Mouse (Mus musculus) left cerebral cortex, adult 18-20 months (tissue): ENCODE measurements around the gene Rgs9. TPM values are rescaled to one million over a fixed set of nuclear protein-coding genes. Genes with fewer than 3 reads are reported as not detected.
A peak's percentile ranks its signal among the peaks of the same experiment; 100 is the strongest.
"Not testable (repeated sequence)": the region's sequence is repeated elsewhere in the genome, so short reads cannot be mapped to it uniquely, and the experiment has no call there.

ENCODE experiments used
- DNase-seq, 2 experiments: peaks; one replicate each; pipeline ENCODE4 v3.0.0; 2021 to 2022; ENCODE audit warnings: low spot score in 2 of 2, mixed read lengths in 1 of 2
- total RNA-seq, 2 experiments: library from RNA; stranded (reverse); gene quantifications; 2 replicates each; pipeline ENCODE4 v1.2.3; 2021

Gene Rgs9
- total RNA-seq, 2 experiments from 2014 or later: 35.8 to 56.5 TPM

DNA sequence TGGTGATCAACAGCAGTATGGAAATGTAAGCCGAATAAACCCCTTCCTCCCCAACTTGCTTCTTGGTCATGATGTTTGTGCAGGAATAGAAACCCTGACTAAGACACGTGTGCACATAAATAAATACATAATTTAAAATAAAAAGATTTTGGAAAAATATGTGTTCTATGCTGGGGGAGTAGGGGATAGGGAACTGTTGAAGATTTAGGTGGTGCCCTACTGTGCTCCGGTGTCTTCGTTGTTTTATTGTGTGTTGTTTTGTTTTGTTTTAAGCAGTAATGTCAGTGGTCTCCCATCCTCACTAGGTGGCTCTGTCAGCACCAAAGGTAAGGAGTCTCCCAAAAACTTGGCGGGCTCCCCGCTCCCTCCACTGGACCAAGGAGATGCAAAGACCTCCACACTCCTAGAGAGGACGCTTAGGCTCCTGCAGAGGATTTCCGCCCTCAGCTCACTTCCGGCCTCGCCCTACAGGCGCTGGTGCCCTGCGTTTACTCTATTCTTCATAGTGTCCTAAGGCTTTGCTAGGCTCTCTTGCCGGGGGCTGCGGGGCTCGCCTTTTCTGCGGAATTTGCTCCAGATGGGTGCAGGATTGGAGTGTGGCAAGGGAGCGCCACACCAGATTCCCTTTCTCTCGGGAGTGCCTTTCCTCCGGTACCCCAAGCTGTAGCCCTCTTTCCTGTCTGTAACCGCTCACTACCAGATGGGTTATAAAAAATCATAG is 14.1 kb upstream of the Rgs9 start:
- peak; percentile 73 to 82 for DNase-seq

- DNase-seq: no peak
Observed at GRCm38 (mm10) chr11:109305680-109306079, 7.8 kb upstream of the Rgs9 start.

DNA sequence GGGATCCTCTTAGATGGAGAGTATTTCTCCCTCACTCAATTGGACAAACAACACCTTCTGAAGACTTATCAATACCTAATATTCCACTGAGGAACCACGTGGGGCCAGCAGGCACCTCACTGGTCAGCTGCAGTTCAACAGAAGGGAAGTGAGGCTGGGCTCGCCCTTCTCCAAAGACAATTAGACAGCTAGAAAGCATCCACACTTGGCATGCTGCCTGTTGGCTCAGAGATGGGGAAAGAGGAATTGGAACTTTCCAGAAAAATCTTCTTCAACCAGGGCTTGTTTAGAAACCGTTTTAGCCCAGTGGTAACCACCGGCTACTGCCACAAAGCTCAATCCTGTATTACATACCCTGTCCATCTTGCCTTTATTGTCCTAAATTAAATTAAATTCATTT is 4.4 kb upstream of the Rgs9 start:
- DNase-seq: no peak

DNA sequence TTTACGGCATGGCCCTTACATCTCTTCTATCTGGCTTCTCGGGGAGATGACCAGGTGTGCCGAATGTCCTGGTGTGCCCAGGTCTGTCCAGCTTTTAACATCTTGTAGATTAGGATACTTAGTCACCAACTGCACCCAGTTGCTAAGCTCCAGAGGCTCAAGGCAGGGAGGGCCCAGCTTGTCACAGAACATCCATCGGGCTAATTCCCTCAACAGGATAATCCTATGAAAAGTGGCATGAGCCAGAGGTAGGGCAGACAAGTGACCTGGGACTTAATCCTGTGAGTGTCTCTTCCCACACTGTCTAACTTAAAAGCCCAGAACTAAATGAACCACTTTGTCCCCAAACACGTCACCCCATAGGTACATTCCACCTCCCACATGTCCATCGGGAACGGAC is 898 bp downstream of the Rgs9 start:
- no peak for DNase-seq

- DNase-seq: no peak
Observed at GRCm38 (mm10) chr11:109292056-109292455, 5.9 kb downstream of the Rgs9 start.

DNA sequence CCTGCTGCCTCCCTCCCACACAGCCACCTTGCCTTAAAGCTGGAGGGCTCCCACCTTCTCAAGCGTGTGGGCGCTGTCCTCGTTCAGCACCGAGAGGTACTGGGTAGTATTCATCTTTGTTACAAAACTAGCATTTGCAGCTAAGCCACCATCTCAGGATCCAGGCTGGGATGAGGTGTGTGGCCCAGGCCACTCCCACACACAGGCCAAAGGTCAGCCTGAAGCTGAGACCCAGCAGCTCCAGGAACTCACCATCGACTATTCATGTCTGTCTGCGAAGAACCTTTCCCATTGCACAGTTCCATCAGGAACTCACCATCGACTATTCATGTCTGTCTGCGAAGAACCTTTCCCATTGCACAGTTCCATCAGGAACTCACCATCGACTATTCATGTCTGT is 8.6 kb downstream of the Rgs9 start:
- DNase-seq: not testable (repeated sequence)

DNA sequence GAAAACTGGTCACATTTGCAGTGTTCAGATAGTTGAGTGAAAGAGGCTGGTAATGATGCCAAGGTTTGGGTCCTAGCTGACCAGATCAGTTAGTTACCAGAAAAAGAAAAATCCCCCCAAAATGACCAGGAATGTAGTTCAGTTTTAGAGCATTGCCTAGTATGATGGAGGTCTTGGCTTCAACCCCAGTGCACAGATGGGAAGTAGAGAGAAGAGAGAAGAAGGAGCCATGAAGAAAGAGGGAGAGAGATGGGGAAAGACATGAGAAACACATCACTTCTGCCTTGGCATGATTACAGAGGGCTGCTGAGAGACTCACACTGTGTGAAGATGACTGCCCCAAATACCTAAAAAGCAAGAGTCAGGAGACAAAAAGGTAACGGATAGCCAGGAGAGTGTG is 13.1 kb downstream of the Rgs9 start:
- DNase-seq: no peak

GRCm38 (mm10) chr11:109278186-109278585 is 19.7 kb downstream of the Rgs9 start:
- peak in 1 of 2 experiments; percentile 20 for DNase-seq

GRCm38 (mm10) chr11:109271399-109271798 is 26.5 kb downstream of the Rgs9 start:
- no peak for DNase-seq

DNA sequence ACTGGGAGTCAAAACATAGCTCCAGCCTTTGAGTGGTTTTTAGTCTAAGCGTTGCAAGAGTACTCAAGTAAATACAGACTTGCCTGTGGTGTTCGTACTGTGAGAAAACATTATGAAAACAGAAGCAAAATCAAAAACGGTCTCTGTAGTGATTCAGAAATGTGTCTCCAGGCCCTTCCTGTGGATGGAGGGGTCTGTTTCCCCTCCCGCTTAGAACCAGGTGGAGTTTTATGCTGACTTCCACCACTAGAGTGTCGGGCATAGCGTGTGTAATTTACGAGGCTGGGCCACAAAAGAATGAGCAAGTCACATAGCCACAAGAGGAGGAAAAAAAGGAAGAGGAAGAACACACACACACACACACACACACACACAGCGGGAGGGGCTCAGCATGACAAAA is 27.6 kb downstream of the Rgs9 start:
- no peak for DNase-seq

- DNase-seq: no peak
Observed at GRCm38 (mm10) chr11:109269662-109270341, 28.1 kb downstream of the Rgs9 start.

GRCm38 (mm10) chr11:109269283-109269661 is 28.7 kb downstream of the Rgs9 start:
- no peak for DNase-seq

GRCm38 (mm10) chr11:109266161-109266910 is 31.6 kb downstream of the Rgs9 start:
- DNase-seq: peak in 1 of 2 experiments; percentile 36

GRCm38 (mm10) chr11:109264159-109264768 is 33.7 kb downstream of the Rgs9 start:
- DNase-seq: peak; percentile 29 to 54

DNA sequence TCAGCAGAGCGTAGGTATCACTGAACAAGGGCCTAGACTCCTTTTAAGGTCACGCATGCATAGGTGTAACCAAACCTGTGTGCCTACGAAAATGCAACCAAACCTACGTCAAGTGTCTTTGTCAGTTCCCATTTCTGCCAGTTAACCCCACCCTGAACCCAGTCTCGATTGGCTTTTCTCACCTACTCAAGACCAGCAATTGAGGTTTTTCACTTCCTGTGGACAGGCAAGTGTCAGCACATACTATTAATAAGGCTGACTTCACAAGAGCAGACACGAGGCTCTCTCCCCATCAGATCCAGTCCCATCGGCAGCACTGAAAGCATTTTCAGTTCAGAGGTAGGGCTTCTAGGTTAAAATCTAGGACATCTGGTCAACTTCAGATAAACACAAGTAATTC is 37.4 kb downstream of the Rgs9 start:
- no peak for DNase-seq

DNA sequence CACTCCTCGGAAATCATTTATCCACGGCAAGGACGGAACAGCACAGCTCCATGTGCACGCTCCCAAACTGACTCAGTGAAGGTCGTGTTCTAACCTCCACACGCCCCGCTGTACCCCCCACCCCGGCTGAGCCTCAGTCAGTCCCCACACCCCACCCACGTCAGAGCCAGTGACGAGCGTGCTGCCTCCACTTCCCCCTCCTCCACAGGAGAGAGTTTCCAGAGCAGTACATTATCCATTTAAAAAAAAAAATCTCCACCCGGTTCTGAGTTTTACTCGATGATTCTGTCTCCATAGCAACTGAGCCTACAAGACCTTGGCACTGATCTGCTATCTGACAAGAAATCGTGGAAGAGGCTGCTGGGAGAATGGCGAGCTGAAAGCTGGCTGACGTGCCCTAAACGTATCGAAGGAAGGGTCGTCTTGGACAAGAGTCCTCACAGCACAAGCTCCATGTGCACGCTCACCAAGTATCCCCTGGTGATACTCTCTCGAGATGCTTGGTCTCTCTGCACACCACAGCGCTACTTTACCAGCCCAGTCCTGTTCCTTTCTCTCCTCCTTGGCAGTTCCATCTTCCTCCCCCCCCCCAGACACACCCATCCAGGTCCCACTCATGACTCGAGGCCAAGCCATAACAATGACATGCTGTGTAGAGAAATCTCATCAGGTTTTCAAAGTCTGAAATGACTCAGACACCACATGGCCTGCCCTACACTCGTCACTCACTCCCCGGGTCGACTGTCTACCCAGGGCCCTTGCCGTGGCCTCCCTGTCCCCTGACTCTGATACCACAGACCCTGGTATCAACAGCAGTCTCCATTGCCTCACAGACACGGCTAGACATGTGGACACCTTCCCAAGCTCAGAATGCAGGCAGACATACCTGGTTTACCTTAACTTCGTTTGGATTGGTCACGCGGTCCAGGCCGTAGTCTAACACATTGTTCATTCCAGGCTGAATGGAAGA is 38.7 kb downstream of the Rgs9 start:
- DNase-seq: peak; percentile 66

DNA sequence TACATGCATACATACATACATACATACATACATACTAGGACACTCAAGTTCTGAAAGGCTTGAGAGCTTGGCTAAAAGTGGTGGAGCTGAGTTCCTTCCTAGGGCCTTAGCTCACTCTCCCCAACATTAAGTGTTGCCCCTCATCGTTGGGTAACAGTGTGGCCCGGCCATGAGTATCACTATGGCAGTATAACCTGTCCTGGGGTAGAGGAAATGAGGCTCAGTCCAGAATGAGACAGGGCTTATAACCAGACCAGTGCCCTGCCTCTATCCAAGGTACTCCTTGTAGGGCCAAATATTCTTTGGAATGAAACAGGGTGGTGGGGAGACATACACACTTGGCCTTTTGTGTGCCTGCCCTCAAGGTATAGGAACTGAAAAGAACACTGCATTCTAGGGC is 40.1 kb downstream of the Rgs9 start:
- DNase-seq: no peak

- no peak for DNase-seq
Observed at GRCm38 (mm10) chr11:109255022-109255421, 42.9 kb downstream of the Rgs9 start.

- no peak for DNase-seq
Observed at GRCm38 (mm10) chr11:109252483-109252882, 45.4 kb downstream of the Rgs9 start.

DNA sequence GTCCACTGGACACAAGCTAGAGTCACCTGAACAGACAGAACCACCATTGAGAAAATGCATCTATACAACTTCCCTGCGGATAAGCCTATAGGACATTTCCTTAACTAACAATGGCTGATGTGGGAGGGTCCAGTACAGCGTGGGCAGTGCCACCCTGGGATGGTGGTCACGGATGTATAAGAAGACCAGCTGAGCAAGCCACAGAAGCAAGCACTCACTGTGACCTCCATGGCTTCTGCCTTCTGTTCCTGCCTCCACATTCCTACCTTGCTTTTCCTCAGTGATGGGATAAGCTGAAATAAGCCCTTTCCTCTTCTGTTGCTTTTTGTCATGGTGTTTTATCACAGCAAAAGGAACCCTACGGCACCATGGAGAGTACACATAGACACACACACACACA is 47.4 kb downstream of the Rgs9 start:
- DNase-seq: no peak

DNA sequence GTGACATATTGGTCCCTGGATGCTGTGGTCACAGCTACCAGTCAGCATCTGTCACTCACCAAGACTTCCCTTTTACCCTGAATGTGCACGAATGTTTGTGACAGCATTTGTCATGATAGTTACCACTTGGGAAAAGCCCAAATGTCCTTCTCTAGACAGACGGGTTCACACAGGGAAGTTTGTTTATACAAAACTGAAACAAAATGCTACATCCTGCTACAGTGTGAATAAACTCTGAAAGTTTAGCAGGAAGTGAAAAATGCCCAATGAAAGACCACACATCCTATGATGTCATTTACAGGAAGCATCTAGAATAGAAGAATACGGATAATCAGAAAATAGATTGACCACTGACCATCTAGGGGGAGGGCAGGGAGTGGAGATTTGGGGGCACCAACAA is 51.0 kb downstream of the Rgs9 start:
- DNase-seq: no peak
